Mouse (Mus musculus) cerebellum, postnatal 36 days (tissue): ENCODE data around the gene Creb5.

Experiments used
- DNase-seq, 2 experiments: peaks; one replicate each; pipeline ENCODE4 v3.0.0; 2021 to 2022; ENCODE audit warnings: mixed read lengths in 2 of 2

Creb5 gene

DNA sequence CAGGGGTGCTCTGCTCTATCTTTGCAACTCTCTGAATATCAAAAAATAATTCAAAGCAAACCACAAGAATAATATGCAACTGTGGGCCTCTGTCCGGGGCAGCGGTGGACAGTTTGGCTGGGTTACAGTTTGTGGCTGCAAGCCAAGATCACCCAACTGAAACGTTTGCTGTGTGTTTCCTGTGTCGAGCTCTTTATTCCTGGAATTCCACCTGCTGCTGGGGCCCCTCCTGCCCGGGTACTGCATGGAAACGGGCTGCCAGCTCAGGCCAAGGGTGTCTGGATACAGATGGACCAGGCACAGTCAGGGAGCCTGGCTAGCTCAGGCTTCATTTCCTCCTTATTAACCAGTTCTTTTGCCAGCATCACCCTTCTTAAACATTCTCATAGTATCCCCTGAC is 269.0 kb downstream of the Creb5 start:
- peak; percentile 59 to 63 for DNase-seq

DNA sequence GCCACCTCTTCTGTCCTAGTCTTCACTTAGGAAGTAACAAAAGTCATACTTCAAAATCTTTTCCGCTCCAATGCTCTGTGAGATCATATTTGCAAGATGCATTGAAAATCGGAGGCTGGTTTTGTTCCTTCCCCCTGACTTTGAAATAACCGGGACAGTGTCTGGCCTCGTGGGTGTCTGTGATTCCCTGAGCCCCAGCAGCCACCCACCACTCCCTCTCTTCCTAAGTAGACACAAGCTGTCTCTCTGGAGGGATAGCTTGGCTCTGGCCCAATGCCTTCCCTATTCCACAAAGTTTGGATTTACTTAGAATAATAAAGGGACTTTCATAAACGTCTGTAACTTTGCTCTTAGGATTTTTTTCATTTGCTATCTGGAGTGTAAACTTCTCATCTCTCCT is 273.9 kb downstream of the Creb5 start:
- DNase-seq: no peak

- DNase-seq: no peak
These were observed 275.5 kb downstream of the Creb5 start for GRCm38 (mm10) chr6:53562586-53562985.

GRCm38 (mm10) chr6:53563546-53564185 is 276.6 kb downstream of the Creb5 start:
- no peak for DNase-seq

DNA sequence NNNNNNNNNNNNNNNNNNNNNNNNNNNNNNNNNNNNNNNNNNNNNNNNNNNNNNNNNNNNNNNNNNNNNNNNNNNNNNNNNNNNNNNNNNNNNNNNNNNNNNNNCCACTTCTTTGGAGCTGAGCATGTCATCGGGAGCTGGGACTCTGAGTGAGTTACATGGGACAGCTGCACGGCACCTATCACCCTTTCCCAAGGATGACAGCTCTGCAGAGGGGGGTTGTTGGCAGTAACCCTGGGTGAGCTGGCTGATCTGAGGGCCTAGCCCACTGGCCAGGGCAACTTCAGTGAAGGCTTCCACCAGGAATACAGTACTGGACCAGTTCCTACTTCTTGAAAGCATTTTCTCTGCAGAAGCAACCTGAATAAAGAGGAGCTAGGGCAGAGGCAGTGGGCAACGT is 282.4 kb downstream of the Creb5 start:
- no peak for DNase-seq

DNA sequence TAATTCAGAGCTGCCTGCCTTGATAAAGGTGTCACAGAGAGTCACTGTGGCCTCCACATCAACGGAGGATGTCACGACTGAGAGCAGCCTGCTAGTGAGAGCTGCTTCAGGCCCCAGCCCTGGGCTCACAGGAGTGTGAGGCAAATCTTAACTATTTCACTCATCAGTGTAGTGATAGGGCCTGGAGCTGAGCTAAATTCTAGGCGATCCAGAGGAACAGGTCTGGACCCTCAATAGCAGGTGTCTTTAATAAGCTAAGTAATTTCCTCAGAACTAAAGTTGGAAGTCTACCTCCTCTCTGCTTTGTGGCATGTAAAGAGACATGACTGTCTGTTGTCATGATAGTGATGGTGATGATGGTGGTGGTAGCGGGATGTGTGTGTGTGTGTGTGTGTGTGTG is 283.8 kb downstream of the Creb5 start:
- no peak for DNase-seq

DNA sequence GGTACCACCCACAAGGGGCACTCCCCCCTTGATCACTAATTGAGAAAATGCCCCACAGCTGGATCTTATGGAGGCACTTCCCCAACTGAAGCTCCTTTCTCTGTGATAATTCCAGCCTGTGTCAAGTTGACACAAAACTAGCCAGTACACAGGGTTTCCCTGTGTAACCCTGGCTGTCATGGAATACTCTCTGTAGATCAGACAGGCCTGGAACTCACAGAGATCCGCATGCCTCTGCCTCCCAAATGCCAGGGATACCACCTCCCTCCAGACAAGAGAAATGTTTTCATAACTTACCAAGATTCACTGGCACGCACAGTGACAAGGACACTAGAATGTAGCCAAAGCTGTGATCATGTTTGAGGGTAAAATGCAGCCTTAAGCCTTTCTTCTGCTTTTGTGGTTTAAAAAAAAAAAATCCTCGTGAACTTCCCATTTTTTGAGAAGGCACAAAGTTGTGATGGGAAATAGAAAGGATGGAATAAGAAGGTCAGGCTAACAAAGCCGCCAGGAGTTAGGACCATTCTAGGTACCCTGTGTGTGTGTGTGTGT is 284.6 kb downstream of the Creb5 start:
- no peak for DNase-seq

GRCm38 (mm10) chr6:53572456-53572855 is 285.4 kb downstream of the Creb5 start:
- DNase-seq: no peak

DNA sequence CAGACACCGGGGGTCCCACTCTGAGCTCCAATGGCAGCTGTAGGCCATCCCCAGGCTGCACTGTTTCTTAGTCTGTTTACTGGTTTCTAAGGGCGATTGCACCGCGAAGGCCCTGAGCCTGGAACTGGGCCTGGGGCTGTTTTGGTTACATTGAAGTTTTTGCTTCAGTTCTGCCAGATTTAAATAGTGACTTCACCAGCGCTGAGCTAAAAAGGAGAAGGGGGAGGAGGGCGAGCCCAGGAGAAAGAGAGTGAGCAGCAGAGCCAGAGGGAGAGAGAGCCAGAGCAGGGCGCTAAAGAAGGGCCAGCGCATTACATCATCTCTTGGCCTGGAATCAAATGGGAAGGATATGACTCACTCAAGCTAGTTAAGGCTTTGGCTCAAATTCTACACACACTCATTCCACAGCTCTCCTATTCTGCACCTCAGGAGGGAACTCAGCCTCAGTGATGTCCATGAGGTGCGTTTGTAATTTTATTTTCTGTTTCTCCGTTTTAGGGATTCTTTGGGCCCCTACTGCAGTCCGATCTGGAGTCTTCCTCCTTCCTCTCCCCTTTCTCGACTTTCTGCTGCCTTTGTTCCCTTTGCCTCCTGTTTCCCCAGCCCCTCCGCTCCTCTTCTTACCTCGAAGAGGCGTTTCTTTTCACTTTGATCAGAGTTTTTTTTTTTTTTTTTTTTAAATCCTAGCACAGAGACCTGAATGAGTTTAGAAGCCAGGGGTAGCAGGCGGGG is 286.1 kb downstream of the Creb5 start:
- peak; percentile 87 to 95 for DNase-seq

- no peak for DNase-seq
These were observed 286.6 kb downstream of the Creb5 start for GRCm38 (mm10) chr6:53573711-53574065.

- DNase-seq: peak in 1 of 2 experiments; percentile 28
These were observed 287.0 kb downstream of the Creb5 start for GRCm38 (mm10) chr6:53574097-53574496.

- DNase-seq: no peak
These were observed 288.1 kb downstream of the Creb5 start for GRCm38 (mm10) chr6:53575191-53575590.

DNA sequence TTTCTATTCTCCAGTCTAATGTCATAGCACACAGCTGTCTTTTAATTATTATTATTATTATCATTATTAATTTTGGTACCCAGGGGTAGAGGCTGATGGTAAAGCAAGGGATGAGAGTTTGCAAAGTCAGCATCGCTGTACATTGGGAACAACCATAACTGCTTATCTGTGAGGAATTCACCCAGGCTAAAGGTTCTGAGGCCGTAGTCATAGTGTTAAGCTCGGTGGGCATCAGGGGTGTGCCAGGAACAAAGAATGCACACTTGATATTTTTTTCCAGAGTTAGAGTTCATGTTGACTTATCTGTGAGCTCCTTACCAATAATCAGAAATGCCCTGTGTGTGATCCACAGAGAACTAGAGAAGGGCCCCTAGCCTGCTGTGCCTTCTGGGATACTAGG is 288.8 kb downstream of the Creb5 start:
- no peak for DNase-seq

DNA sequence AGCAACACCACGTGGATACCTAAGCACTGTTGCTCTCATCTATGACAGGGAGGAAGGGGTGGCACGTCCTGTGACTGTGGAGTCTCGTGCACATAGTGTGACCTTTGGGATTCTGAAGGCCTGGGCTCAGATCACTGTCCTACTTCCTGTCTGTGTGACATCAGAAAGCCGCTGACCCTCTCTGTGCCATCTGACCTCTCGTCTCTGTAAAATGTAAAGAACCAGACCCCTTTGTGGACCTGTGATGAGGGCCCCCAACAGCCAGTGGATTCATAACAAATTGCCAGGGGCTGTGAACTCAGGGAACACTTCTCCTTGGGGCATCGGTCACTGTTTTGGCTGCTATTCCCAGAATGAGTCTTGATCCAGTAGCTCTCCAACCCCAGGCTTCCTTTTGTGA is 289.8 kb downstream of the Creb5 start:
- no peak for DNase-seq

GRCm38 (mm10) chr6:53577776-53578175 is 290.7 kb downstream of the Creb5 start:
- no peak for DNase-seq

DNA sequence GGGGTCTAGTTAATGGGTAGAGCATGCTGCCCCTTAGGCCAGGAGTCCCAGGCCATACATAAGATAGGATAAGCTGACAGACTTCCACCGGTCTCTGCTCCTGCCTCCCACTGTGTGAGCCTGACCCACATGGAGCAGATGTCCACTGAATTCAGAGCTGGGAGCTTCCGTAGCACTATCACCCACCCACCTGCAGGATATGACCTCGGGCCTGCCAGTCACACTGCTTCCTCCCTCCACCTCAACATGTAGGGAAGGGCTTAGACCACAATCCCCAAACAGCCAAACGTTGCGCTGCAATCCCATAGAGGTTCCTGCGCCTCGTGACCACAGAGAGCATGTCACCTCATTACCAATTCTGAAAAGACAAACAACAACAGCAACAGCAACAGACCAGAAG is 293.3 kb downstream of the Creb5 start:
- DNase-seq: no peak

DNA sequence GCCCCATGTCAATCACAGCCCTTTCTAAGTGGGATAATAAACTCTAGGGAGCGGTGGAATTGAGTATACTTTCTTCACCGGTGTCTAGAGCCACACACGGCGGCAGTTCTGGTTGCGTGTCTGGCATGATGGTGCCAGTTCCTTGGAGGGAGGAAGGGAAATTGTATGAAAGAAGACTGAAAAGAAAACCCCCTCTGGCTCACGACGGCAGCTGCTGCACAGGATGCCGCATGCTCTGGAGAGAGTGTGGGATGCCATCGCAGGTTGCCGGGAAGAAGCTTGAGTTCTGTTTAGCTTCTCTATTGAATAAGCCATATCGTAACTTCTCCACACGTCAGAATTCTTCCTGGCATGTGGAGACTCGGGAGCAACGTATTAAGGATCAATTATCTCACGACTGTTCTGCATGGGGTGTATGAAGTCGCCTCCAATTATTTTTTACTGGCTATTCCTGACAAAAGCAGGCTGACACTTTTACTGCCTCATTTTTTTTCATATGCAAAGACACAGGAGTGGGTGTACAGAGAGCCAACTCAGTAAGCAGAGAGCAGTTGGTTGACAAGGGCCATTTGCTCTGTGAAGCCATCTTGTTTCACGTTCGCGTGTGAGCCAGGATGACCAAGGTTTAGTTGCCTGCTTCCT is 296.3 kb downstream of the Creb5 start:
- no peak for DNase-seq

- no peak for DNase-seq
These were observed 297.8 kb downstream of the Creb5 start for GRCm38 (mm10) chr6:53584718-53585405.

- DNase-seq: no peak
These were observed 302.7 kb downstream of the Creb5 start for GRCm38 (mm10) chr6:53589746-53590145.

DNA sequence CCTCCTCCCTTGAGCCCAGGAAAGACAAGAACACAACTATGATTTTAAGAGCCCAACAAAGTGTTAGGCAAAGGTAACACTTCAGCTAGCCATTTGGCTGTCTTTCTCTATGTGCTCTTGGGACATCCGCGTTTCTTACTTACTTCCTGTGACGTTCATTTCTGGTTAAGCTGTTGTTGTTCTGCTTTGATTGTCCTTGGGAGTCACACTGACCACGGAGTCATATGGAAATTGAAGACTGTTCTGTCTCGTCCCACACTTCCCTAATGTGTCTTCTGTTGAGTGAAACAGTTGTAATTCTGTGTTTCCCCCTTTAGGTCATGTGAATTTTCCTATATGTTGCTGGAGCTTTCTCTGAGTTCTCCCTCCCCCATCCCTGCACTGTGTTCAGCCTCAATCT is 305.2 kb downstream of the Creb5 start:
- no peak for DNase-seq

GRCm38 (mm10) chr6:53593603-53594002 is 306.5 kb downstream of the Creb5 start:
- DNase-seq: no peak

GRCm38 (mm10) chr6:53594316-53594715 is 307.2 kb downstream of the Creb5 start:
- no peak for DNase-seq

DNA sequence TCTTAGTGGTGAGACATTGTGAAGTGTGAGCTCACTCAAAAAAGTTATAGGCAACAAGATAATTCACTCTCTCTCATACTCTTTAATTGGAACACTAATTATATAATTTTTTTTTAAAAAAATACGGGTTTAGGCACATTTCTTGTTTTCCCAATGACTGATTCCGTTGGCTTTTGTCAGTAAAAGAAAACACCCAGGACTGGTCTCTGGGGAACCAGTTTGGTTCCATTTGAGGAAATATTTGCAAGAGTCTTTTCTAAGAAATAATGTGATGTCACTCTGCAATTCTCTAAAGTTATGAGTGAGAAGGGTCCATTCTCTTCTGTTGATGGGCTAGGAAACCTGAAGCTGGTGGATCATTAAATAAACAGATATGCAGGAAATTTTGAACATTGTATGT is 309.3 kb downstream of the Creb5 start:
- DNase-seq: no peak
